ENCODE assay signal across 8 mouse cellular contexts in the genomic region with DNA sequence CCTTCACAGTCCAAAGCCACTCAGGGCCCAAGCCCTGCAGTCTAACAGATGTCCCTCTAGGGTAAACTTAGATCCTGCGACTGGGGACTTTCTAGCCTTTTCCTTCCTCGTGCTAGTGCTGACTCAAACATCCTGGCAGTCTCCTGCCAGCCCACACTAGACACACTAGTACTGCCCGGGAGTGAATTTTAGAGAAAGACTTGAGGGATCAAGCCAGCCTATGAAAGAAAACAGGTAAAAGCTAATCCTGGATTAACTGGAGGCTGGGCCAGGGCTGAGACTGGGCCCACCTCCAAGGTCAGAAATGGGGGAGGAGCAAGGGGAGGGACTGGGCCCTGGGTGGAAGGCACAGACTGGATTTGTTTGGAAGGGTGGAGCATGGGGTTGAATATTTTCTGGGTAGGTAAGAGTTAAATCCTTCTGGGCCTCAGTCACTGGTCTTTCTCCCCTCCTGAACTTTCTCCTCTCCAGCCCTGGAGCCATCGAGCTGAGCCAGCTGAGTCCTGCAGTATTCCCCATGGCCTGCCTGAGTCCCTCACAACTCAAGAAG. TPM values are rescaled to one million over a fixed set of nuclear protein-coding genes. Genes with fewer than 3 reads are reported as not detected.
DNase-seq lines count a peak whose midpoint lies in the region; ATAC-seq and TF ChIP-seq lines count a peak whose summit lies in the region.

No protein-coding gene starts in this region.

- H3K4me2 ChIP-seq in intestine, embryonic 16.5 days (ENCODE audit: low read depth, low read length), result peak overlapping the region; percentile 34
- H3K4me2 ChIP-seq in liver, postnatal 0 days (ENCODE audit: low read depth, low read length), result peak overlapping the region; percentile 69

- peak; percentile 82 for ATAC-seq in intestine, embryonic 16.5 days
- peak; percentile 83 for ATAC-seq in liver, postnatal 0 days

- TF ChIP-seq EP300 in liver, postnatal 0 days (IDR thresholded peaks at IDR 0.05; ENCODE audit: low read depth), result no peak

- peaks cover 7% of the 10 kb centered on the region; the same call in 1 of the 2 replicates for H3K36me3 ChIP-seq in intestine, embryonic 16.5 days (ENCODE audit: control insufficient read depth, insufficient read depth, low read length)
- H3K36me3 ChIP-seq in liver, postnatal 0 days (replicated peaks; ENCODE audit: insufficient read depth, low read length), result peaks cover 30% of the 10 kb centered on the region

- no peaks in the 10 kb centered on the region for H3K9me3 ChIP-seq in intestine, embryonic 16.5 days (ENCODE audit: control insufficient read depth, low read length)
- H3K9me3 ChIP-seq in liver, postnatal 0 days (ENCODE audit: low read length), result no peaks in the 10 kb centered on the region

- no peaks in the 10 kb centered on the region for H3K27me3 ChIP-seq in intestine, embryonic 16.5 days (replicated peaks; ENCODE audit: control insufficient read depth, insufficient read depth, low read length)
- no peaks in the 10 kb centered on the region for H3K27me3 ChIP-seq in liver, postnatal 0 days (ENCODE audit: insufficient read depth, low read length)

- WGBS in intestine, embryonic 16.5 days, result 14% methylated on average over 4 of the region's 4 CpGs
- WGBS in liver, postnatal 0 days (ENCODE audit: insufficient replicate concordance), result 36% methylated on average over 4 of the region's 4 CpGs

- no peak; the same call in 1 of the 2 replicates for TF ChIP-seq CTCF in left cerebral cortex, adult 2 months (IDR thresholded peaks at IDR 0.05)
- TF ChIP-seq CTCF in liver, postnatal 0 days (IDR thresholded peaks at IDR 0.05; ENCODE audit: low read depth), result no peak

- peak in 1 of 2 experiments; percentile 33 for DNase-seq in left cerebral cortex, adult 2 months (ENCODE audit: extremely low spot score in 1 of 2, low spot score in 2 of 2)
- no peak for DNase-seq in left cerebral cortex, postnatal 14 days (ENCODE audit: low spot score in 2 of 2)
- DNase-seq in cerebellum, postnatal 14 days, result peak; percentile 59 to 73
- peak; percentile 72 to 82 for DNase-seq in gastrocnemius, postnatal 36 days
- DNase-seq in liver, postnatal 0 days, result peak; percentile 73
- peak; percentile 74 for DNase-seq in retina, adult 2 months (ENCODE audit: low read depth, low spot score)
- DNase-seq in right cerebral cortex, postnatal 36 days (ENCODE audit: low spot score in 2 of 2), result no peak

- intact Hi-C loops in left cerebral cortex, adult 2 months (cut with DNase I), result loop anchor here (1.0 kb wide), 1 partner anchor 24 kb away; no protein-coding TSS in a partner anchor
- intact Hi-C loops in left cerebral cortex, postnatal 14 days (cut with DNase I), result loop anchor here (5.0 kb wide), 1 partner anchor 99 kb away; no protein-coding TSS in a partner anchor
- intact Hi-C loops in gastrocnemius, postnatal 36 days (cut with DNase I), result no loop called here

- H3K4me3 ChIP-seq in left cerebral cortex, adult 2 months, result no peak overlapping the region
- H3K4me3 ChIP-seq in intestine, embryonic 16.5 days (ENCODE audit: low read length), result peak overlapping the region; percentile 23
- peak overlapping the region; percentile 27 for H3K4me3 ChIP-seq in liver, postnatal 0 days (ENCODE audit: low read depth, low read length)

- peak overlapping the region; percentile 91 for H3K27ac ChIP-seq in left cerebral cortex, adult 2 months
- H3K27ac ChIP-seq in intestine, embryonic 16.5 days (ENCODE audit: low read length), result peak overlapping the region; percentile 92
- H3K27ac ChIP-seq in liver, postnatal 0 days (ENCODE audit: low read depth), result peak overlapping the region; percentile 91

- H3K4me1 ChIP-seq in intestine, embryonic 16.5 days (ENCODE audit: control insufficient read depth, insufficient read depth, low read length), result peaks cover 37% of the 10 kb centered on the region
- H3K4me1 ChIP-seq in liver, postnatal 0 days (ENCODE audit: insufficient read depth), result peaks cover 44% of the 10 kb centered on the region

- H3K9ac ChIP-seq in intestine, embryonic 16.5 days (ENCODE audit: low read depth, low read length), result peak overlapping the region; percentile 50
- H3K9ac ChIP-seq in liver, postnatal 0 days (replicated peaks), result peak overlapping the region; percentile 55

RNA-seq across cellular contexts. Expression of a gene that starts 0.5 kb away (rescaled TPM):
- total RNA-seq in left cerebral cortex, adult 2 months (2021), result 10 to 100 TPM; 21.7 to 27.3 TPM
- 10 to 100 TPM; 14.1 to 25.7 TPM for total RNA-seq in left cerebral cortex, postnatal 14 days (2021)
- total RNA-seq in gastrocnemius, postnatal 36 days (2021), result 10 to 100 TPM; 18.6 to 20.1 TPM
- polyA plus RNA-seq in intestine, embryonic 16.5 days (2015; fragmentation: Nextera tagmentation; extraction: Ambion mirVana), result 10.5 and 10.8 TPM in 2 replicates
- polyA plus RNA-seq in liver, postnatal 0 days (2015; fragmentation: Nextera tagmentation; extraction: Ambion mirVana), result 19.3 and 23.2 TPM in 2 replicates

RNA-seq across cellular contexts. Expression of a gene that starts 14.4 kb away (rescaled TPM):
- not detected for total RNA-seq in left cerebral cortex, adult 2 months (2021)
- total RNA-seq in left cerebral cortex, postnatal 14 days (2021), result not detected
- total RNA-seq in gastrocnemius, postnatal 36 days (2021), result not detected
- not detected in 2 replicates for polyA plus RNA-seq in intestine, embryonic 16.5 days (2015; fragmentation: Nextera tagmentation; extraction: Ambion mirVana)
- polyA plus RNA-seq in liver, postnatal 0 days (2015; fragmentation: Nextera tagmentation; extraction: Ambion mirVana), result not detected in 2 replicates

RNA-seq across cellular contexts. Expression of a gene that starts 19.7 kb away (rescaled TPM):
- 10 to 100 TPM; 22.3 to 25.2 TPM for total RNA-seq in left cerebral cortex, adult 2 months (2021)
- total RNA-seq in left cerebral cortex, postnatal 14 days (2021), result 10 to 100 TPM; 25.8 to 29.2 TPM
- 10 to 100 TPM; 20.9 to 21.2 TPM for total RNA-seq in gastrocnemius, postnatal 36 days (2021)
- polyA plus RNA-seq in intestine, embryonic 16.5 days (2015; fragmentation: Nextera tagmentation; extraction: Ambion mirVana), result 38.3 and 41.2 TPM in 2 replicates
- polyA plus RNA-seq in liver, postnatal 0 days (2015; fragmentation: Nextera tagmentation; extraction: Ambion mirVana), result 14.0 and 14.1 TPM in 2 replicates

RNA-seq across cellular contexts. Expression of a gene that starts 19.7 kb away (rescaled TPM):
- 10 to 100 TPM; 21.8 to 23.5 TPM for total RNA-seq in left cerebral cortex, adult 2 months (2021)
- total RNA-seq in left cerebral cortex, postnatal 14 days (2021), result 10 to 100 TPM; 20.2 to 20.9 TPM
- total RNA-seq in gastrocnemius, postnatal 36 days (2021), result 1 to 10 TPM; 6.9 to 9.1 TPM
- 23.6 and 26.6 TPM in 2 replicates for polyA plus RNA-seq in intestine, embryonic 16.5 days (2015; fragmentation: Nextera tagmentation; extraction: Ambion mirVana)
- 6.2 and 7.5 TPM in 2 replicates for polyA plus RNA-seq in liver, postnatal 0 days (2015; fragmentation: Nextera tagmentation; extraction: Ambion mirVana)

RNA-seq across cellular contexts. Expression of a gene that starts 26.1 kb away (rescaled TPM):
- 10 to 100 TPM; 11.3 to 15.1 TPM for total RNA-seq in left cerebral cortex, adult 2 months (2021)
- total RNA-seq in left cerebral cortex, postnatal 14 days (2021), result 1 to 10 TPM; 7.2 to 9.7 TPM
- total RNA-seq in gastrocnemius, postnatal 36 days (2021), result 1 to 10 TPM in 1 of 2 experiments, under 1 TPM in 1; 0.99 to 2.0 TPM
- polyA plus RNA-seq in intestine, embryonic 16.5 days (2015; fragmentation: Nextera tagmentation; extraction: Ambion mirVana), result 0.11 and 0.24 TPM in 2 replicates
- 0.14 and 0.18 TPM in 2 replicates for polyA plus RNA-seq in liver, postnatal 0 days (2015; fragmentation: Nextera tagmentation; extraction: Ambion mirVana)

Comparison
In these comparisons a context has a peak if more than half of its experiments do, and no peak if none do; other contexts are left out.
1. DNase-seq: peak in cerebellum, postnatal 14 days (2 of 2), gastrocnemius, postnatal 36 days (2 of 2), liver, postnatal 0 days (single experiment) and retina, adult 2 months (single experiment); none in left cerebral cortex, postnatal 14 days (0 of 2) and right cerebral cortex, postnatal 36 days (0 of 2).
2. Peak in every context shown above with its lines, with median percentiles within 50 percentile points of each other: H3K27ac ChIP-seq.